Mouse (Mus musculus): ENCODE measurements around the gene Cipc.
A peak's percentile ranks its signal among the peaks of the same experiment; 100 is the strongest.

Gene Cipc

DNA sequence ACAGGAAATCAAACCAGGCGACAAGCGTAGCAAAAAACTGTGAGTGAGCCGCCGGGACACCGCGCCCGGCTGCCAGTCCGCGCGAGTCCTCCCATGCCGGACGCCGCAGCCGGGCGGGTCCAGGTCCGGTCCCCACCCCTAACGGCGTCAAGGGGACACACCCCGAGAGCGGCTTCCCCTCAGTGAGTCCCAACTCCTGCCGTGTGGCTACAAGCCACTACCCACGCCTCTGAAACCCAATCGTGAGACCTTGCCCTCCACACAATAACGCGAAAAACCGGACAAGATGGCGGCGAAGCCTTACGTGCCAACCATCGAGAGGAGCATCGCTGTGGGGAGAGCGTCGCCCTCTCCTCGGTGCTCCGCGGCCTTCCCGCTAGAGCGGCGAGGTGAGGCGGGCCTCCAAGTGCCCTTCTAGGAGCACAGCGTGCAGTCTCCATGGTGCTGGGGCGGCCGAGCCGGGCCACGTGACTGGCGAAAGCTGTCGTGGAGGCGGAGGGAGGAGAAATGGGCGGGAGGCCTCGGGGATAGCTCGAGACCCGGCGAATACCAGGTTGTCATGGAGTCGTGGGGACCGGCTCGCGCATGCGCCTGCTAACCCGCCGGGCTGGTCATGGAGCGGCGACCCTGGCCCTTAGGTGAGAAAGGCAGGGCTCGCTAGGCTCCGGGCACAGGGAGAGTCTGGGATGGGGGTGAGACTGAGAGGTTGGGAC is at the start of gene Cipc:
TSS of gene Cipc (plus strand) at position 182 of the 713 bp plus-strand sequence.
- DNase-seq, result peak; percentile 99

GRCm38 (mm10) chr12:86897769-86898273 is 49.0 kb upstream of the Cipc start:
- DNase-seq, result no peak

- DNase-seq, result no peak
Observed at GRCm38 (mm10) chr12:86898448-86898847, 48.4 kb upstream of the Cipc start.

DNA sequence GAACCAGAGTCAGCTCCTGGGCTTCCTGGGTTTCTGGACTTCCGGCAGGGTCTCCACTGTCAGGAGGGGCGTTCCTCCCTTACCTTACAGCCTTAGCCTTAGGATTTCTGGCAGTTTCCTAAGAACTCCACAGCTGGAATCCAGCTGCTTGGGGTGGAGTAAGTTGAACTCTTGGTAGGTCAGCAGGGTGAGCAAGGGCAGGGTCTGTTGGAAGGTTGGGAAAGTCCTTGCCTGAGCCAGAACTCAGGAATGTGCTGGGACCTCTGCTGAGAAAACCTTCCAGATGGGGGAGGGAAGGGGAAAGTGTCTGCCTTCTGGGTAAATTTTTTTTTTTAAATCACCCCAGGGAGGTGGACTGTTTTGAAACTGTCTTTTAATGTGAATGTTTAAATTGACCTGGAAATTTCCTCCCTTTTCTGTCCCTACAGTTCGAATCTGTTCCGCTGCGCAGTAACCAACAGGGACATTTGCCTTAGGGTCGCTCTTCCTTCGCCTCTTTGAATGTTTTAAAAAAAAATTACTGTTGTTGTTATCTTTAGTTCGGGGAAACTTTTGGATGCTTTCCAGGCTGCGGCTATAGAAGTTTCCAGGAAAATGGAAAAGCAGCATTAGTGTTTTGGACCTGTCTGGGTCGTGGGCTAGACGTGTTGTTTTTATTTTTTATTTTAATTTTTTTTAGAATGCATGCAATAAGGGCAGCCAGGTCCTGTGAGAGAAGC is 47.2 kb upstream of the Cipc start:
- no peak for DNase-seq

GRCm38 (mm10) chr12:86903828-86904806 is 42.7 kb upstream of the Cipc start:
- DNase-seq, result no peak

GRCm38 (mm10) chr12:86905203-86905602 is 41.6 kb upstream of the Cipc start:
- no peak for DNase-seq

- DNase-seq, result no peak
Observed at GRCm38 (mm10) chr12:86905876-86906275, 41.0 kb upstream of the Cipc start.

DNA sequence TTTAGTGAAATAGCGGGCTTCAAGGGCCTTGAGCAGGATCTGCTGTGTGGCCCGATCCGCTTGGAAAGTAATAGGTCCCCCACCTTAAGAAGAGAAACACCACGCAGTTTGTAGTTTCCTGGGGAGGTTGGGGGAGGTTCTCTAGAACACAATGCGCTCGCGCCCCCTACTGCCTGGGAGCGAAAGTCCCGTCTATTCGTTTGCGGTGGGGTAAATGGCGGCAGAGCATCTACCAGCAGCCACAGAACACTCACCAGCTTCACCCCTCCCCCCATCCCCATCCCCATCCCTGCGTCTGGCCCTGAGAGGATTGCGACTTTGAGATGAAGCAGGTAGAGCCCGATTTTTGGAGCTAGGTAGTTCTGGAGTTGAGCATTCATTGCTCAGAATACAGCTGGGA is 40.4 kb upstream of the Cipc start:
- peak; percentile 79 for DNase-seq

GRCm38 (mm10) chr12:86911482-86911931 is 35.3 kb upstream of the Cipc start:
- no peak for DNase-seq

DNA sequence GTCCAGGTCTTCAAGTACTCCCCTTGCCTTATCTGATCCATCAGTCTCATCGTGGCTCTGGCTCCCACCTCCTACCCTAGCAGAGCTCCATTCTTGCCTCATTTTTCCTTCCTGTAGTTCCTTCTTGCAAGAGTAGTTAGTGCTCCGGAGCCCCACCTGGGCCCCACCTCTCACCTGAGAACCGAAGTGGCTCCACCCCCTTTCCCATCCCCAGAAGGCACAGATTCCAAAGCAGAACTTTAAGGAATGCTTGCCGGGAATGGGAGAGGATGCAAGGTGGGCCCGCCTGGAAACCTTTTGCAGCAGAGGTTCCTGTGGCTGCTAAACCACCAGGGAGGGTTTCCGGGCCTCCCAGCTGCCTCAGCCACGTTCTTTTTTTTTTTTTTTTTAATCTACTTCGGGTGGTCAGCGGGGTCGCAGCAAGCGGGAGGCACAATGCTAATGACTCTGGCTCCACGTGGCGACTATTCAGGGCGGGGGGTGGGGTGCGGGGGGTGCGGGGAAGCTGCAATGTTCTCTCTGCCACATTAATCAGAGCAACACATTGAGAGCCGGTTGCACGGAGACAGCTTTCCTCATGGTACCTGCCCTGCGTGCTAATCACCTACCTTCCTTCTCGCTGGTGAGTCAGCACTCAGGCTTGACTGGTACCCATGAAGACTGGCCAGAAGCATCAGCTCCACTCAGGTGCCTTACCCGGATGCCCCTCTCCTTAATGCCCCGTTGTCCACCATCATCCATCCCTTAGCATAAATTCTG is 34.3 kb upstream of the Cipc start:
- no peak for DNase-seq

- DNase-seq, result no peak
Observed at GRCm38 (mm10) chr12:86914351-86914750, 32.5 kb upstream of the Cipc start.

DNA sequence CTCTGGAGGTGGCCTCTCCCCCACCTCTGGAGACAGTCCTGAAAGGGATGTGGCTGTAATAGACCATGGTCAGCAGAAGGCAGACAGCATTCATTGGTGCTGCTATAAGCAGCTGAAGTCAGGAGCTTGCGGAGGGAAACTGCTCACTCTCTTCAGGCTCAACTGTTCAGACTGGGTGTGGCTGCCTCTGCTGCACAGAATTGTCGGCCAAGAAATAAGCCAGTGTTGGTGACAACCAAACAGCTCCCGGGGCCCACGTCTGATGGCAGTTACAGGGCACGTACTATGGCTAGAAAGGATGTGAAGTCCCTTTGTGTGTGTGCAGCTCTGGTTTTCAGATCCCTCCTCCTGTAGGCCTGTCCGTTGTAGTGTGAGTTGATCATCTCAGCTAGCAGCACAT is 32.1 kb upstream of the Cipc start:
- no peak for DNase-seq

GRCm38 (mm10) chr12:86915617-86916016 is 31.2 kb upstream of the Cipc start:
- DNase-seq, result peak; percentile 61

DNA sequence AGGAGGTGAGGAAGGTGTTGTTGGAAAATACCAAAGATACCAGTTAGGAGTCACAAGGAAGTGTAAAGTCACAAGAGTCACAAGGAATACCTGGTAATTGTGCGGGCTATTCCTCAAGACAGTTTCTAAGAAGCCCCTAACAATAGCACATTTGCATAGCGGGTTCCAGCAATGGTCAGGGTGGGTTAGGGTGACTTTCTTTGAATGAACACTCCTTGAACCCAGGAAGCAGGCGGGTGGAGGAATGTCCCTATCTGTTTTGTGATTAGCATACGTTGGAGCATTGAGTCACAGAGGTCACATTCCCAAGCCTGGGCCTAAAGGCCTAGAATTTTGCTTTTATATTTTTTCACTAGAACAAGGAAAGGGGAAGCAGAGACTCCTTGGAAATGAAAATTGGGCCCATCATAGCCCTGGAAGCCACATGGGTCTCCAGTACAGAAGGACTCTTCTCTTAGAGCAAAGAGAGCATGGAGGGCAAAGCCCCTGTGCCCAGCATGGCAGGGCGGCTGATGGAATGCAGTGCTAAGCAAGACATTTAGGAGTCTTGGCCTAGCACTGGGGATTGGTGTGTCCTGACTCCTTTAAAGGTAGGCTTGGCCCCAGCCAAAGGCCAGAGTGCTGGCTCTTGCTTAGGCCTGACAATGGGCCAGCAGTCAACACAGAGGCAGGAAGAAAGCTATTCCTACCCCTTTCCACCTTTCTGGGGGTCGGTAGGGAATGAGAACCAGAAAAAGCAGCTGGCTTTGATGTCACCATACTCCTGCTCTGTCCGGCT is 29.9 kb upstream of the Cipc start:
- DNase-seq, result no peak

DNA sequence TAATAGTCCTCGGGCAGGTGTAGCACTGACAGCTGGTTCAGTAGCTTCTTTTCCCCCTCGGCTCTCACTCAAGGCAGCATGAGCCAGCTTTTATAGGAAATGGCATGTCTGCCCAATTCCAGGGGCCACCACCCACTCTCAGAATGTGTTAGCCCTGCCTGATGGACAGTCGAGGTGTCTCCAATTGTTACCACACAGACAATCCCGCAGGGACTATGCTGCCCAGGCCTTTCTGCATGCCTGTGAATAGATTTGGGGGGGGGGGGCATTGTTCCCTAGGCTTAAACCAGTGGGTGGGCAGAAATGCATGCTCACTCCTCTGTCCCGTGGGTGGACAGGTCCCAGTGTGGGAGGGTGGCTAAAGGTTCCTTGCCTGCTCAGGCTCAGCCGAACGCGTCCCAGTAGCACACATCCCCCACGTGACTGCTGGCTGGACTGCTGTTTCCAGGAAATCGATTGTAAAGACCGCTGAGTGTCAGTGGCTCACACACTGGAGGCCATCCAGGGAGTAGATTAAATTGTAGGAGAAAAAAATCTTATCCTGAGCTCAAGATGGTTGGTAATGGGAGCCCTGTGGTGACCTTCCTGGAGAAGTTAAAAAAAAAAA is 28.4 kb upstream of the Cipc start:
- no peak for DNase-seq

GRCm38 (mm10) chr12:86918983-86919722 is 27.7 kb upstream of the Cipc start:
- DNase-seq, result no peak

- peak; percentile 82 for DNase-seq
Observed at GRCm38 (mm10) chr12:86923837-86924236, 23.0 kb upstream of the Cipc start.

DNA sequence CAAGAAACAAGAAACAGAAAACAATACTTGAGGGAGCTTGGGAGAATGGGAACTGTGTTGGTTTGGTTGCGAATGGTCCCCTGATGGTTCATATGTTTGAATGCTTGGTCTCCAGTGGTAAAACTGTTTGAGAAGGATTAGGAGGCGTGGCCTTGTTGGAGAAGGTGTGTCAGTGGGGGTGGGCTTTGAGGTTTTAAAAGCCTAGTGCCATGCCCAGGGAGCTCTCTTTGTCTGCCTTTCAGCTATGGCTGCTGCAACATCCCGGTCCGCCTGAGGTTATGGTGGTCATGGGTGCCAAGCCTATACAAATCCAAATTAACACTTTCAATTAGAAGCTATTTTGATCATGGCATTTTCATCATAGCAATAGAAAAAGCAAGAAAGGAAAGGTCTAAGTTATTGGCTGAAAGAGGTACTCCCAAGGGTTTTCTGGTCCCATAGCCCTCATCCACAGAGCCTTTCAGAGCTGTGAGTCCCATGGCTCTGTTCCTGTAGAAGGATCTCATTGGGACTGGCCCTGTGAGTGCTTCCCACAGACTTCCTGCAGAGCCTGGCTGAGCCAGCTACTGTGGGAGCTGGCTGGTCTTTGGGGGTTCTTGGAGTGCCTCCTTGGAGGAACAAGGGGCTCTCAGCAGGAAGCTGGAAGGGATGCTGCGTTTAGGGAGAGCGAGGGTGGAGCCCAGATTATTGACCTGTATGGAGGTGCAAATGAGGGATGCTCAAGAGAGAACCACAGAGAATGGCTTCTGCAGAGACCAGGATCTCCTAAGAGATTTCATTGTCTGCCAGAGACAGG is 15.7 kb upstream of the Cipc start:
- DNase-seq, result no peak

- DNase-seq, result no peak
Observed at GRCm38 (mm10) chr12:86931919-86932574, 14.8 kb upstream of the Cipc start.

Measured in cerebellum, adult 11 months (tissue).